Mouse (Mus musculus) hindbrain, embryonic 14.5 days (tissue): ENCODE data around the gene Smyd3. TPM values are rescaled to one million over a fixed set of nuclear protein-coding genes. Genes with fewer than 3 reads are reported as not detected.
A peak's percentile ranks its signal among the peaks of the same experiment; 100 is the strongest.

Experiments used
- ATAC-seq: fragments of 200-750 bp; cut with Nextera tagmentation; 2 replicates; pipeline ENCODE4 v1.8.0; 2017; ENCODE audit warnings: moderate number of reproducible peaks, mild to moderate bottlenecking, moderate TSS enrichment, moderate library complexity; ENCODE audit not compliant: low FRiP score
- DNase-seq: peaks from one replicate; pipeline ENCODE4 v3.0.0-alpha.2; 2015; ENCODE audit warnings: low spot score
- H3K27ac ChIP-seq: fragments of 300-500 bp; sonication (generic); 2 replicates; pipeline ENCODE4 v1.5.1; 2014; ENCODE audit warnings: mild to moderate bottlenecking, moderate library complexity
- H3K27me3 ChIP-seq: fragments of 300-500 bp; sonication (generic); 2 replicates; pipeline ENCODE4 v1.6.1; 2014; ENCODE audit warnings: mild to moderate bottlenecking, low read length, mixed read lengths; ENCODE audit not compliant: control insufficient read depth, insufficient read depth
- H3K36me3 ChIP-seq: fragments of 300-500 bp; sonication (generic); replicated peaks from 2 replicates; pipeline ENCODE4 v1.6.1; 2014; ENCODE audit not compliant: control insufficient read depth, insufficient read depth
- H3K4me1 ChIP-seq: fragments of 300-500 bp; sonication (generic); replicated peaks from 2 replicates; pipeline ENCODE4 v1.6.1; 2014; ENCODE audit warnings: antibody characterized with exemption, low read length, mixed read lengths; ENCODE audit not compliant: control insufficient read depth, insufficient read depth
- H3K4me2 ChIP-seq: fragments of 300-500 bp; sonication (generic); replicated peaks from 2 replicates; pipeline ENCODE4 v1.6.1; 2014; ENCODE audit warnings: mild to moderate bottlenecking, moderate library complexity
- H3K4me3 ChIP-seq: fragments of 300-500 bp; sonication (generic); replicated peaks from 2 replicates; pipeline ENCODE4 v1.5.1; 2014; ENCODE audit warnings: mild to moderate bottlenecking, low read length
- H3K9ac ChIP-seq: fragments of 300-500 bp; sonication (generic); 2 replicates; pipeline ENCODE4 v1.6.1; 2014
- H3K9me3 ChIP-seq: fragments of 300-500 bp; sonication (generic); 2 replicates; pipeline ENCODE4 v1.6.1; 2016; ENCODE audit warnings: low read length; ENCODE audit not compliant: control insufficient read depth
- WGBS: fragments of 180-500 bp; shearing (Covaris S2); extraction: QIAGEN DNeasy Blood & Tissue Kit; methylation state at CpG from one replicate; pipeline ENCODE4 v1.1.7; 2014; 5-methylcytosine and 5-hydroxymethylcytosine counted together
- polyA plus RNA-seq: library from polyadenylated mRNA; unstranded; fragments of >200 nt; fragmentation: Nextera tagmentation; extraction: Ambion mirVana; gene quantifications from 2 replicates; pipeline ENCODE4 v1.2.1, GENCODE M21; 2014

The Smyd3 gene
- polyA plus RNA-seq, 1 experiment from 2014 or later = 25.4 TPM

DNA sequence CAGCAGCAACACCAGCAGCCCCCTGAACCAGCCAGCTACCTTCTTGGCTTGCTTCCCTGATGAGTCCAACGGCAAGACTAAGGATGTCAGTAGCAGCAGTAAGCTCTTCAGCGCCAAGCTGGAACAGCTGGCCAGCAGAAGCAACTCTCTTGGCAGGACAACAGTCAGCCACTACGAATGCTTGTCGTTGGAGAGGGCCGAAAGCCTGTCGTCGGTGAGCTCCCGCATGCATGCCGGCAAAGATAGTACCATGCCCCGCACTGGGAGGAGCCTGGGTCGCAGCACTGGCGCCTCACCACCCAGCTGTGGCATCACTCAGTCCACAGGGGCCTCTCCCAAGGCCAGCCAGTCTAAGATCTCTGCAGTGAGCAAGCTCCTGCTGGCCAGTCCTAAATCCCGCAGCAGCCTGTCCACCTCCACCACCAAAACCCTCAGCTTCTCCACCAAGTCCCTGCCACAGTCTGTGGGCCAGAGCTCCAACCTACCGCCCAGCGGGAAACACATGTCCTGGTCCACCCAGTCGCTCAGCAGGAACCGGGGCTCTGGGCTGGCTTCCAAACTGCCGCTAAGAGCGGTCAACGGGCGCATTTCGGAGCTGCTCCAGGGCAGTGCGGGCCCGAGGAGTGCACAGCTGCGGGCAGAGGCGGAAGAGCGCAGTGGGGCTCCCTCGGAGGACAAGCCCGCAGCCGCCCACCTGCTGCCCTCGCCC, 600.5 kb downstream of the Smyd3 start:
- Histone ChIP-seq H3K9ac (no peak overlapping the region), H3K36me3 (peaks cover 35% of the 10 kb centered on the region; the same call in 1 of the 2 replicates), H3K4me2 (peak overlapping the region; percentile 24), H3K27me3 (0 out of 2 replicates have a peak, but pooled peaks cover 3% of the 10 kb centered on the region), H3K9me3 (no peaks in the 10 kb centered on the region), H3K27ac (no peak overlapping the region), H3K4me1 (peaks cover 17% of the 10 kb centered on the region), H3K4me3 (no peak overlapping the region)
- WGBS = 44% methylated on average over 31 of the region's 31 CpGs
- DNase-seq = no peak
- no peak for ATAC-seq

DNA sequence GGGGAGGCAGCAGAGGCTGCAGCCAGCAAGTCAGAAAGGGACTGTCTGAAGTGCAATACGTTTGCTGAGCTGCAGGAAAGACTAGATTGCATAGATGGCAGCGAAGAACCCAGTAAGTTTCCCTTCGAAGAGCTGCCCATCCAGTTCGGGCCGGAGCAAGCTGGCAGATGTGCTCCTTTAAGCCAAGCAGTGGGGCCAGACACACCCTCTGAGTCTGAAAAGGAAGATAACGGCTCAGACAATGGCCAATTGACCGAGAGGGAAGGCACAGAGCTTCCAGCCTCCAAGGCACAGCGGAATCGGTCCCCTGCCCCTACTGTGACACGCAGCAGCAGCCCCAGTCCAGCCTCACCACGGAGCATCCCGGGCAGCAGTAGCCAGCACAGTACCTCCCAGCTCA, 602.8 kb downstream of the Smyd3 start:
- ATAC-seq = no peak
- Histone ChIP-seq H3K27me3 (0 out of 2 replicates have a peak, but pooled peaks cover 3% of the 10 kb centered on the region), H3K27ac (no peak overlapping the region), H3K36me3 (peaks cover 35% of the 10 kb centered on the region; the same call in 1 of the 2 replicates), H3K4me2 (no peak overlapping the region), H3K9ac (no peak overlapping the region), H3K4me1 (peaks cover 27% of the 10 kb centered on the region), H3K4me3 (no peak overlapping the region), H3K9me3 (no peaks in the 10 kb centered on the region)
- DNase-seq = no peak
- 42% methylated on average over 12 of the region's 12 CpGs for WGBS

DNA sequence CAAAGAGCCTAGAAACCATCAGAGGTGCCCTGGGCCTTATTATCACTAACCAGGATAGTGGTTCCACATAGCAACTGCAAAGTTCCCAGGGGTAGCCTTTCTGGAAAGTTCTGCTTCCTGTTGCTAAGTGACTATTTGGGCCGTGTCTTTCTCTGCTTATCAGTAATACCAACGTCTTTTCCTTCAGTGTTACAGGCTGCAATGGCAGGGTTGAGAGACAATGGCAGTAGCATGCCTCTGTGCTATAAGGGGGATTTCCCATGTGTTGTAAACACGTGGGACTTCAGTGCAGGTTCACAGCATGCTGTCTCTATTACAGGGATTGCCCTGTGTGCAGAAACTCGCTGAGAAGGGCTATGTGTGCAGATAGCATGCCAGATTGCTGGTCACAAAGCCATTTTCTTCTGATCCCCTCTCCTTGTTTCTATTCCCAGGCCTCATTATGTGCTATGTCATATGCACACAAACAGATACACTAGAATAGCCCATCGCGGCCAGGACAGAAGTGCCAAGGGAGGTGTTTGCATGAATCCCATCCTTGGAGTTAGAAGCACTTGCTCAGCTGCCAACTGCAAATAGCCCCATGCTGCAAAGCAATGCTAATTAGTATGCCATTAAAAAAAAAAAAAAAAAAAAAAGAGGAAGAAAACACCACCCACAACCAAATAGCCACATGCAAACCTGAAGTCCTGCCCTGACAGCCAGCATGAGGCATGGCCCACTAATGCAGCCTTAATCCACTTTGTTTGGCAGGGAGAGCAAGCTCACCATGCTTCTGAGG, 604.7 kb downstream of the Smyd3 start:
- H3K9ac ChIP-seq = no peak overlapping the region
- peaks cover 27% of the 10 kb centered on the region for H3K4me1 ChIP-seq
- H3K4me2 ChIP-seq = no peak overlapping the region
- H3K9me3 ChIP-seq = no peaks in the 10 kb centered on the region
- 0 out of 2 replicates have a peak, but pooled peaks cover under 1% of the 10 kb centered on the region for H3K27me3 ChIP-seq
- H3K36me3 ChIP-seq = peaks cover 31% of the 10 kb centered on the region; the same call in 1 of the 2 replicates
- WGBS = 35% methylated on average over 6 of the region's 6 CpGs
- no peak overlapping the region for H3K27ac ChIP-seq
- DNase-seq (no peak), ATAC-seq (0 out of 2 replicates have a peak, but pooled peaks have one; percentile 25)
- H3K4me3 ChIP-seq = no peak overlapping the region

DNA sequence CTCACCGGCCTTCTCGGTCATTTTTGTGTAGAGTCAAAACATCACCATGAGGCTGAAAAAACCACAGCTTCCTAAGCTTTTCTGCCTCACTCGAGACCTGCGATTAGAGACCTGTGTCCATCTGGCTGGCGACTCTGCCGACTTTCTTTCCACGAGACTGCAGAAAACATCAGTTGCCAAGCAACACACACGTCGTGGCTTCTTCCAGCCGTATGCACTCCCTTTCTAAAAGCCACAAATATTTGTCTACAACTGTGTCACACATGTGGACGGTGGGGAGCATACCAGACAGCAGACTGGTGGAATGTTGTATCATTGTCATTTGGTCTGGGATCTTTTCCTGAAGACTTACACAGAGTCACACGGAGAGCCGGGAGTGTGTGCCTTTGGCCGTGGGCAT, 606.9 kb downstream of the Smyd3 start:
- DNase-seq = no peak
- Histone ChIP-seq H3K27me3 (no peaks in the 10 kb centered on the region), H3K4me1 (peaks cover 23% of the 10 kb centered on the region), H3K36me3 (peaks cover 13% of the 10 kb centered on the region; the same call in 1 of the 2 replicates), H3K4me2 (no peak overlapping the region), H3K27ac (no peak overlapping the region), H3K9ac (no peak overlapping the region), H3K9me3 (no peaks in the 10 kb centered on the region), H3K4me3 (no peak overlapping the region)
- WGBS = 49% methylated on average over 14 of the region's 14 CpGs
- no peak for ATAC-seq

Other genes with a start within 250 kb of the Smyd3 start
- 29.4 and 31.3 TPM in 2 replicates for gene Tfb2m, start 28.2 kb upstream of the Smyd3 start, polyA plus RNA-seq
- gene Cnst, start 28.3 kb upstream of the Smyd3 start, polyA plus RNA-seq = 26.4 and 32.5 TPM in 2 replicates
- 176 and 196 TPM in 2 replicates for gene Sccpdh, start 150.2 kb upstream of the Smyd3 start, polyA plus RNA-seq
- gene Kif28, start 227.2 kb upstream of the Smyd3 start, polyA plus RNA-seq = not detected in 2 replicates